Mouse (Mus musculus): ENCODE results near the gene Tlnrd1.
"Not testable (repeated sequence)": the region's sequence is repeated elsewhere in the genome, so short reads cannot be mapped to it uniquely, and the experiment has no call there.

Gene Tlnrd1

DNA sequence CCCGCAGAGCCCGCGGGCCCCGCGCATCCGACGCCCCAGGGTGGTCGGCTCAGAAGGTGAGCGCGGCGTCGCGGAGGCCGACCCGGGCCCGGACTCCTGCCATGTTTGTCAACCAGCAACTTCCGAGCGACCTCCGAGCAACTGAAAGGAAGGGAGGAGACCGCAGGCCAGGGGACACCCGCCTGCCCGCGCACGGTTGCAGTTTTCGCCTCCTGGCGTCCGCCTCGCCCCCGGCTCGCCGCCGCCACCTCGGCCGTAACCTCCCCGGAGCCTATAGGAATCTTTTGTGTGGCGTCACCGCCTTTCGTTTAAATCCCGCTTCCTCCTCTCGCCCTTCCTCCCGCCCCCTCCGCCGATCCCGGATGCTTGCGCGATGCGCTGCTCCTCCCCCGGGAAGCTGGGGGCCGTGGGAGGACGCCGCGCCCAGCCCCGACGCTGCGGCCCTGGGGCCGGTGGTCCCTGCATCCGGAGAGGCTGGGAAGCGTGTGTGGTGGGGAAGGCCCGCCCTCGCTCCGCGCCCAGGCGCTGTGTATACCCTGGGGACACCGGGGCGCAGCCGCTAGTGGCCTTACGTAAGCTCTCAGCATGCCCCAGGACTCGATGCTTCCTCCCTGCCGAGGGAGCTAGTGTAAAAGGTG is at the start of gene Tlnrd1, which contains the start of gene Mesd:
TSS of gene Tlnrd1 (minus strand) at position 285 of the 638 bp plus-strand sequence.
TSS of gene Mesd (plus strand) at position 446 of the 638 bp plus-strand sequence.
- peak; percentile 94 for DNase-seq (ENCODE audit: low spot score)

GRCm38 (mm10) chr7:83921637-83922036 is 37.5 kb upstream of the Tlnrd1 start:
- DNase-seq (ENCODE audit: low spot score) = no peak

- DNase-seq (ENCODE audit: low spot score) = no peak
Measured at GRCm38 (mm10) chr7:83920241-83920640, 36.1 kb upstream of the Tlnrd1 start.

- peak; percentile 77 for DNase-seq (ENCODE audit: low spot score)
Measured at GRCm38 (mm10) chr7:83914566-83914965, 30.5 kb upstream of the Tlnrd1 start.

GRCm38 (mm10) chr7:83913995-83914394 is 29.9 kb upstream of the Tlnrd1 start:
- no peak for DNase-seq (ENCODE audit: low spot score)

- DNase-seq (ENCODE audit: low spot score) = no peak
Measured at GRCm38 (mm10) chr7:83913405-83913932, 29.4 kb upstream of the Tlnrd1 start.

- DNase-seq (ENCODE audit: low spot score) = no peak
Measured at GRCm38 (mm10) chr7:83911909-83912308, 27.8 kb upstream of the Tlnrd1 start.

DNA sequence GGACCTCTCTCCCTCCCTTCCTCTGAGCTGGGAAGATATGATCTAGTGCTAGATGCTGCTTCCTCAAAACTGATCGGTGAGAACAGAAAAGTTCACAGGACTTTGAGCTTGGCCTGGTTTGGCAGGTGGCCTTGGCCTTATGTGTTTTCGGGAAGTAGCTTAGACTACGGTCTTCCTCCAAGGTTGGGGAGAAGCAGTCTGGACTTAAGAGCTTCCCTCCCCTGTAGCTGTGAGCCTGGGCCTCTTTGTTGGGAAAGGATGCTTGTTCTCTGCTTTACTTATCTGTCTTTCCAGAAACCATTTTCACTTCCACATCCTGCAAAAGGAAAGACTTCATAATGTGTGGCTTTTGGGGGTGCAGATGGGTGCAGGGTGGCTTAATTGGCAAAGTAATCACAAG is 20.7 kb upstream of the Tlnrd1 start:
- DNase-seq (ENCODE audit: low spot score) = no peak

DNA sequence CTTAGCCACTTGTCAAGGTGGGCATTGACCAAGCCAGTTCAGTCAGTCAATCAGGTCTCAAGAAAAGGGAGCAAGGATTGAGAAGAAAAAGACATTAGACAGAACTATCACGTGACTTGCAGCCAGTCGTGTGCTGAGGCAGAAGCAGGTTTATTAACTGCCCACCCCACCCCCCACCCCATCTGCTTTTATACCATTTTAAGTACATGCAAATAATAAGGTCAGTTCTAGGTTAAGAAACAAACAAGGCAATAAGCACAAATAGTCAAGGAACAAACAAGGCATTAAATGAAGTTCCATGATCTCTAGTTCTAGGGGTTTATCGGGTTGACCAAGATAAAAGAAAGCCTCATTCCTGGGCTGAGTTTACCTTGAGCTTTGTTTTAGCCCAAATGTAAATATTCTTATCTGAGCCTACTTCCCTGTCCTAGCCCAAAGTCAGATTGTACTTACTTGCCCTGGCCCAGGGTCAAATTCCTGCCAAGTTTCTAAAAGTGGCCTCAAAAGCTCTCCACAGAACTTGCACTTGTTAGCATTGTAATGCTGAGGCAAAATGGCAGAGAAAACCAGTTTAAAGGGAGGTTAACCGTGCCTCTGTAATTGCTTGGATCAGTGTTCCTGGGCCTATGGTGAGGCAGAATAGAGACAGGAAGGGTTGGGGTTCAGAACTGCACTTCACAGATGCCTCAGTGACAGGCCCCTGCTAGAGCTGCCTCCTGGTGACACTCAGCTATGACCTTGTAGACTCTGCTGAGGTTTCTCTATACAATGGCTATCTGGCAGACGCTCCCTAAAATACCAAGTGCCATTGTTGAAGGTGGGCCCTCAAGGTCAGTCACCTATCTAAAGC is 18.4 kb upstream of the Tlnrd1 start:
- no peak for DNase-seq (ENCODE audit: low spot score)

DNA sequence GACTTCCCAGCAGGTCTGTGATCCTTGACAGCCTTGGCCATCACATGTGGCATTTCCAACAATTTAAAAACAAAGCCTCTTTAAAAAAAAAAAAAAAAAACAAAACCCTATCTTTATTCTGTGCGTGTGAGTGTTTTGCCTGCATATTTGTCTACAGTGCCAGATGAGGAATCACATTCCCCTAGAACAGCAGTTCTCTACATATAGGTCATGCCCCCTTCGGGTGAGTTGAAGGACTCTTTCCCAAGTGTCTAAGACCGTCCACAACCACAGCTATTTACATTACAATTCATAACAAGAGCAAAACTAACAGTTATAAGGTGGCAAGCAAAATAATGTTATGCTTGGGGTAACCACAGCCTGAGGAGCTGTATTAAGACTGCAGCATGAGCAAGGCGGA is 17.3 kb upstream of the Tlnrd1 start:
- no peak for DNase-seq (ENCODE audit: low spot score)

GRCm38 (mm10) chr7:83900519-83900918 is 16.4 kb upstream of the Tlnrd1 start:
- peak; percentile 74 for DNase-seq (ENCODE audit: low spot score)

- DNase-seq (ENCODE audit: low spot score) = no peak
Measured at GRCm38 (mm10) chr7:83898267-83898666, 14.2 kb upstream of the Tlnrd1 start.

- no peak for DNase-seq (ENCODE audit: low spot score)
Measured at GRCm38 (mm10) chr7:83896077-83896740, 12.1 kb upstream of the Tlnrd1 start.

- no peak for DNase-seq (ENCODE audit: low spot score)
Measured at GRCm38 (mm10) chr7:83894348-83894747, 10.2 kb upstream of the Tlnrd1 start.

GRCm38 (mm10) chr7:83892333-83892669 is 8.2 kb upstream of the Tlnrd1 start:
- DNase-seq (ENCODE audit: low spot score) = no peak

GRCm38 (mm10) chr7:83891433-83892332 is 7.6 kb upstream of the Tlnrd1 start:
- DNase-seq (ENCODE audit: low spot score) = peak; percentile 97

DNA sequence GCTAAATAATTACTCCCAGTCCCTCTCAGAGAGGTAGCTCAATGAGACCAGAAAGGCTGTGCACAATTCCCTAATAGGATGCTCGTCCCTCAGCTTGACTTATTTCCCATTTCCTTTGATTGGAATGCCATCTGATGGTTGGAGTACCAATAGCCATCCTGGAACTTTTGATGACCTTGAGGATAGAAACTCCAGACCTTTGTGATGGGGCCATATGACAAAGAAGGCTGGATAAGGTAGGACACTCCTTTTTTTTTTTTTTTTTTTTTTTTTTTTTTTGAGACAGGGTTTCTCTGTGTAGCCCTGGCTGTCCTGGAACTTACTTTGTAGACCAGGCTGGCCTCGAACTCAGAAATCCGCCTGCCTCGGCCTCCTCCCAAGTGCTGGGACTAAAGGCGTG is 5.8 kb upstream of the Tlnrd1 start:
- not testable (repeated sequence) for DNase-seq (ENCODE audit: low spot score)

GRCm38 (mm10) chr7:83889383-83889782 is 5.3 kb upstream of the Tlnrd1 start:
- DNase-seq (ENCODE audit: low spot score) = peak; percentile 18

- DNase-seq (ENCODE audit: low spot score) = no peak
Measured at GRCm38 (mm10) chr7:83886366-83887129, 2.4 kb upstream of the Tlnrd1 start.

- no peak for DNase-seq (ENCODE audit: low spot score)
Measured at GRCm38 (mm10) chr7:83885835-83886234, 1.7 kb upstream of the Tlnrd1 start.

All from MN1 (cell line).